Mouse (Mus musculus): ENCODE results near the gene Susd2.

Susd2 gene

GRCm38 (mm10) chr10:75643741-75644343, at the start of gene Susd2:
TSS of gene Susd2 (minus strand) at chr10:75644008.
- DNase-seq (ENCODE audit: low read depth, low spot score) = peak; percentile 80

GRCm38 (mm10) chr10:75688598-75688997, 44.8 kb upstream of the Susd2 start:
- DNase-seq (ENCODE audit: low read depth, low spot score) = no peak

DNA sequence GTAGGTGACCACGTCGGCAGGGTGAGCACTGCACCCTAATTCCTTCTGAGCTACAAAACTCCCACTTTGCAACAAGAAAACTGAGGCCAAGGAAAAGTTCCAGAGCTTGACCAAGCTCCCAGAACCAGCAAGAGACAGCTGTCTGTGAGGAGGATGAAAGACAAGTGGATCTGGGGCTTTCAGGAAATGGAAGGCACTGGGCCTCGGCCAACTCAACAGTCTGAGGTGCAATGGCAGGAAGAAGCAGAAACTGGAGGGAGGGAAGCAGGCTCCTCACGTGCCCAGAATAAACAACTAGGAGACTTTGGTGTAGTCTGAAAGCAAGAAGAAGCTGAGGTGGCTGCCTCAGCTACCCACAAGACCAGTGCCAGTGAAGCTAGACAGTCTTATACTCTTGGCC, 42.9 kb upstream of the Susd2 start:
- no peak for DNase-seq (ENCODE audit: low read depth, low spot score)

DNA sequence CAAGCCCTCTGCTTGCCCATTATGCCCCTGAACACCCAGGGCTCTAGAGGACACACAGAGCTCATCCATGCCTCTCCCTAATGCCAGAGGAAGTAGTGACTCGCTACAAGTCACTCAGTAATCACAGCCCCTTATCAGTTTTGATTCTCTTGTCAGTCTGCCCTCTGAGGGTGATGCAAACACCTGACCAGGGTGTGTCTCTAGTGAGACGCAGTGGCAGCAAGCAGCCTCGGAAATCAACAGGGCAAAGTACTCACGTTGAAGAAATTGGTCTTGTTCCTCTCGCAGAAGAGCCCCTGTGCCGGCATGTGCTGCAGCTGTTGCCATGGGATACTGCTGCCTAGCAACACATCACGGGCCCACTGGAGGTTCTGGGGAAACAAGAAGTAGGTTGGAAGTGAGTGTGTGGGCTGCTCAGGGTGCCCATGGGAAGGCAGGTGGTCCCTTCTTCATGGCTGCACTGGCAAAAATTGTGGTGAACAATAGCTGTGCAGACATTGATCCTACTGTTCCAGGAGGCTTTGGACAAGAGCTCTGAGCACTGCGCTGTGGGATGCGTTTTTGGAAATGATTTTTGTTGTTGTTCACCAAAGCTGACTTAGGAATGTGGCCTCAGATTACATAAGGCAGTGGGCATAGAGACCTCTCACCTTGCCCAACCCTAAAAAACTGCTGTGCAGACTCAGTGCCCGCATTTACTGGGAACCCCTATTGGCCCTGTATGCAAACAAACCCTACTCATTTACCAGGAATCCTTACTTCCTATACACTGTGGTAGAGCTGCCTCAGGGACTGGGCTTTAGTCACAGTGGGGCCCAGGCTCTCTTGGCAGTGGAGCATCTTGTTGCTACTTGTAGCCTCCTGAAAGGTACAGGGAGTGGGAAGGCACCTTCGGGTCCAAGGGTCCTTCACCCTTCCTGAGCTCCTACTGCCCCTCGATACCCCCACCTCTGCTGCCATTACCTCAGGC, 40.5 kb upstream of the Susd2 start:
- no peak for DNase-seq (ENCODE audit: low read depth, low spot score)

DNA sequence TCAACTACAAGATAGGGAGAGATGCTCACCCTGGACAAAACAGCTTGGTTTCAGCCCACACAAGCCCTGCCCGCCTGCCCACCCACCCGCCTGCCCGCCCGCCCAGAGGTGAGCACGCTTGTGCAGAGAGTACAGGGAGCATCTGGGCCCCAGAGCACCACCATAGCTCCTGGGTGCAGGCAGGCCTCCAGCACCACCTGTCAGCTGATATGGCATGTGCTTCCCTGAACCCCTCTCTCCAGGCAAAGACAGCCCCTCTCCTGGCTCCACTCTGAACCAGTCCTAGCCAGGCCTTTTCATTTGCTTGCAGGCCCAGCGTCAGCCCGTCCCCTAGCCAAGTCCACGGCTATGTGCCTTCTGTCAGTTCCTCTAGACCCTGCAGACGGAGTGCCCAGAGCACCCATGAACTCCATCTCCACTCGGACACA, 36.8 kb upstream of the Susd2 start:
- no peak for DNase-seq (ENCODE audit: low read depth, low spot score)

GRCm38 (mm10) chr10:75679204-75679603, 35.4 kb upstream of the Susd2 start:
- no peak for DNase-seq (ENCODE audit: low read depth, low spot score)

GRCm38 (mm10) chr10:75677989-75678388, 34.2 kb upstream of the Susd2 start:
- DNase-seq (ENCODE audit: low read depth, low spot score) = no peak

DNA sequence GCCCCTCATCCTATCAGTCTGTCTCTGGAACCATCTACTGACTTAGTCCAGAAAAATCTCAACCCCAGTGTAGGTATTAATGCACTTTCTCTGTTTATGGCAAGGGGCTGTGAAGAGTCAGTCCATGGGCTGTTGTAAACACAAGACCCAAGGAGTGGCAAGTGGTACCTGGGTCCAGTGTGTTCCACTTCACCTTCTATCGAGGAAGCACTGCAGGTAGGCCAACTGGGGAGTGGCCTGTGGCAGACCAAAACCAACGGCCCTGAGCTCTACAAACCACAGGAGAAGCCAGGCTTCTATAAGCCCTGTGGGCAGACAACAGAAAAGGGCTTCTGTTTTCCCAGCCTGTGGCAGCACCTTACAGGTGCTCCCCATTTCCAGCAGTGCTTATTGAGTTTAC, 33.8 kb upstream of the Susd2 start:
- no peak for DNase-seq (ENCODE audit: low read depth, low spot score)

DNA sequence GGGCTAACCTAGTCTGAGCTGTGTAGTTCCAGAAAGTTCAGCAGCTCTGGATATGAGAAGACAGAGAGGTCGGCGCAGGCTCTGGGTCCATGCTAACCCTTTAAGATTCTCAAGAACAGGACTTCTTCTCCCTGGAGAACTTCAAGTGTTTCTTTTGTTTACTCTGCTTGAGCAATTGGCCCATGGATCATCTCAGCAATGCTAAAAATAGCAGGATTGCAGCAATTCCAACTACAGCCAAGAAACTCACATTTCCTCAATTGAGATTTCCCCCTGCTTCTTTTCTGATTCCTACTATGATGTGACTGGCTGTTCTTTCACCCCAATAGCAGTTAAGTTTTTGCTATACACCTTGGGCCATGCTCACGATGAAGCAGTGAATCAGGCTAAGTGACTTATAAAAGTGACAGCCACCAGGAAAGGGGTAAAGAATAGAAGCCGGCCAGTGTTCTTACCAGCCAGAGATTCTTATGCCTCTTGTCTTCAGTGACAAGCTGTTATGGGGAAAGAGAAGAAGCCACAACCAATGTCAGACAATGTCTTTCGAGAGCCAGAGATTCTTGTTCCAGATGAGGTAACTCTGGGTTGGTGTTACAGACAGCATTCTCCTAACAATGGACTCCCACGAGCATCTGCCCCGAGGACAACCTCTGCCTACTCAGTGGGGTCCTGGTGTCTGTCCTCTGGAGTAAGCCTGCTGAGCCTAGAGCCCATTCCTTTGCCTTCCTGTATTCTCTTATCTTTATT, 33.2 kb upstream of the Susd2 start:
- DNase-seq (ENCODE audit: low read depth, low spot score) = no peak

DNA sequence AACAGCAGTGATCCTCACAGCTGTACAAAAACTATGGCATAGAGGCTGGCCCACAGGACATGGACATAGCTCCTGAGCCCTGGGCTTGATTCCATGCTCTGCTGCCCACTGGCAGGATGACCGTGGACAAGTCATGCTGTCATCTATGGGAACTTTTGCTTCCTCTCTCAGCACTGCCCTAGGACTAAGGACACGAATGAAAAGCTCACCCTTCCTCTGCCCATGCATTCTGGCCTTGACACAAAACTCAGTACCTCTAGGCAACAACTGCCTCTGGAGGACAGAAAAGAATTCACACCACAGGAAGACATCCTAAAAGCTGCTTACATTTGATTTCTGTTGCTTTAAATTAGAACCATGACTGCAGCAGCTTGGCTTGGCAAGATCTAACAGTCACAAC, 32.5 kb upstream of the Susd2 start:
- no peak for DNase-seq (ENCODE audit: low read depth, low spot score)

DNA sequence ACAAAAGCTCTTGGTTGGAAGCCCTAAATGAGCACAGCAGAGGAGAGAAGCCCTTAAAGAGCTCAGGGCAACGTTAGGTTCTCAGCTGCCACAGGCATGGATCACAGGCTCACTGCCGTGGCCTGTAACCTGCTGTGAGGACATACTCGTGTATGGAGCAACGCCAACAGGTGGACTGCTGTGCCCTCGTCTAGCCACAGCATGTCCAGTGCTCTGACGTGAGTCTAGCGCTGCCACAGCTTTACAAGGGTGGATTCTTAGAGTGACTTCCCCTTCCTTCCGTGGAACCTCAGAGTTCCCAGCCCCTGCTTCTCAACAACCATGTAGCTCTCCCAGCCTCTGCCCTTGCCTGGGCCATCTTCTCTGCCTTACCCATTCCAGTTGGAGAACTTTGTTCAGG, 31.8 kb upstream of the Susd2 start:
- no peak for DNase-seq (ENCODE audit: low read depth, low spot score)

DNA sequence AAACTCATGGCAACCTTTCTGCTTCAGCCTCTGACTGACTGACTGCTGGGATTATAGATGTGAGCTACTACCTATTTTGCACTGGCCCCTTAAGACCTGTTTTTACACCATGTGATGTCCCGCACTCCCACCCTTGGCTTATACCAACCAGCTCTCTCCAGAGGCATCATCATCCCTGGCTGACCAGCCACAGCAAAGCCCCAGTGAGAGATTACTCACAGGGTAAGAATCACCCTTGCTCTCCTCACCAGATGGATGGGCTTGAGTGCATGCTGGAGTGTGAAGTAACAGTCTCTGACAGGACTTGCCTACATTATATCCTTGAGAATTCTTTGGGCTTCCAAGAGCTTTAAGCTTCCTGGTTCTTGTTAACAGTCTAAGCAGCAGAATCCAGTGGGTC, 26.1 kb upstream of the Susd2 start:
- DNase-seq (ENCODE audit: low read depth, low spot score) = no peak

GRCm38 (mm10) chr10:75667911-75668270, 24.1 kb upstream of the Susd2 start:
- no peak for DNase-seq (ENCODE audit: low read depth, low spot score)

- DNase-seq (ENCODE audit: low read depth, low spot score) = peak; percentile 83
These were observed 23.5 kb upstream of the Susd2 start for GRCm38 (mm10) chr10:75667115-75667910.

- DNase-seq (ENCODE audit: low read depth, low spot score) = peak; percentile 30
These were observed 22.7 kb upstream of the Susd2 start for GRCm38 (mm10) chr10:75666451-75667030.

DNA sequence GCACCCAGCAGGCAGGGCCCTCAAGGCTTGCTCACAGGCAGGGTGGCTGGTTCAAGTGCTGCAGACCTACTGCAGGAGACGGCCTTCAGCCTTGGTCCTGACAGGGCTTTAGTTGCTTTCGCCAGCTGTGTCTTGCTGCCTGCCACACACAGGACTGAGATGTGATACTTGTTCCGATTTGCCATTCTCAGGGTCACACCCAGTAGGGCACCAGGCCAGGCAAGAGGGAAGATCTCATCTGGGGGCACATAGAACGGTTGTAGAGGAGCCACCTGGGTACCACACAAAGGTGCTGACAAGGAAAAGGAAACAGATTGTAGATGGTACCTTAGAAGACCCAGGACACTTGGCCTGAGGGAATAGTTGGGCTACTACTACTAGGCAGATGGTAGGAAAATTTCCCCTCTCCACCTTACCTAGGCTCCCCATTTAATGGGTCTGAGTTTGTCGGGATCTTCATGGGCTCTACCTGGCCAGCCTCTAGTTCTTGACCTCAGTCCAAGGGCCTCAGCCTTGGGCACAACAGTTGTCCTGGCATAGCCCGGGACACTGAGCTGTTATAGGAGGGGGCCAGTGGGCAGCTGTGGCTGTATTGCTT, 21.0 kb upstream of the Susd2 start:
- no peak for DNase-seq (ENCODE audit: low read depth, low spot score)

GRCm38 (mm10) chr10:75662575-75662974, 18.8 kb upstream of the Susd2 start:
- DNase-seq (ENCODE audit: low read depth, low spot score) = no peak

- no peak for DNase-seq (ENCODE audit: low read depth, low spot score)
These were observed 18.1 kb upstream of the Susd2 start for GRCm38 (mm10) chr10:75661876-75662275.

DNA sequence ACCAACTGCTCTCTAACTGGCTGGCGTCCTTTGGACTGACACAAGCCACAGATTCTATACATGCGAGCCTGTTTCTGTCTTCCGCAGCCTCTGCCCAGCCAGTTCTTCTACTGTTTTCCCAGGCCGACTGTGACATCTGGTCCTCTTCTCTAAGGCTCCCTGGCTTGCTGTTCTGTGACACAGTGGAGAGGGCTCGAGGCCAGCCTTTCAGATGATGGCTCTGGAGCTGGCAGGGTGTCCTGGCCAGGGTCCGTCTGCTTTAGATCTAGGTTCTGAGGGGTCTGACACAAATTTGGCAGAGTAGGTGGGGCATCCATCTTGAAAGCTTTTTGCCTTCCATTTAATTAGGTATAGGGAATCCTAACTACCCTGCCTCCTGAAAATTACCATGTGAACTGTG, 17.6 kb upstream of the Susd2 start:
- no peak for DNase-seq (ENCODE audit: low read depth, low spot score)

- DNase-seq (ENCODE audit: low read depth, low spot score) = no peak
These were observed 14.0 kb upstream of the Susd2 start for GRCm38 (mm10) chr10:75657772-75658171.

DNA sequence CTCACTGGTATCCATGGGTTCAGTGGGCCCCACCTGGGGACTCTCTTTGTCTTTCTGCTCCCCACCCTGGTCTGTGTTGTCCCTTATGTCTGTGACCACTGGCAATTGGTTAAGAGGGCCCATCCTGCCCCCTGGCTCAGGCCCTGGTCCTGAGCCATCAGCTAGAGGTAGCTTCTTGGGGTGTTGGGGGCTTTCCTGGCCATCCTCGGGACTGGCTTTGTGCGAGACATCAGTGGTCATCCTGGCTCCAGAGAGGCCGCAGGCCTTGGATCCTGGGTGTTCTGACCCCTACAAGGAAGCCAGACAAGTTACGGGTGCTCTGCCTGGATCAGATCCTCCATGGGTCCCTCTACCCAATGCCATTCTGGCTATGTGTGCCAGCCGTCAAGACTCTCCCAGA, 13.4 kb upstream of the Susd2 start:
- DNase-seq (ENCODE audit: low read depth, low spot score) = no peak

All from CD4-positive helper T cell, adult 2 months (primary cell).